Mouse (Mus musculus): ENCODE measurements around the gene Fggy. TPM values are rescaled to one million over a fixed set of nuclear protein-coding genes. Genes with fewer than 3 reads are reported as not detected.

Gene Fggy
- polyA plus RNA-seq, 1 experiment from 2014 or later, result 10.9 TPM

DNA sequence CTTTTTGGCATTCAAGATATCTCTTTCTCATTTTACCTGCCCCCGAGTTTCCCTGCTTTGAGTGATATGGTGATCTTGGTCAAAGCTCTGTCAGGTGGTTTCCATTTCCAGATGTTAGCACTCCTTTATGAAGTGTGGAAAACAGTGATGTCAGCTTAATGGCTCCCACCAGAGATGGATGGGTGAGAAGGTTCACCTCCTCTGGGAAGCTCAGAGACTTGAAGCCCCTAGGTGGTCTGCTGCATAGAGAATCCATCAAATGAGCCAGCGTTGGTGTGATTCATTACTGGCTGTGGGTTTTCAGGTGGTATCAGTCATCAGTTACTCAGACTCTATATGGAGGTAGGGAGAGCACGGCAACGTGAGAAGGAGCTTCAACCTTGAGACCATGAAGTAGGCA is 44.5 kb downstream of the Fggy start:
- Histone ChIP-seq H3K4me1 (no peaks in the 10 kb centered on the region), H3K27me3 (replicated peaks) (no peaks in the 10 kb centered on the region), H3K36me3 (no peaks in the 10 kb centered on the region), H3K4me3 (replicated peaks) (no peak overlapping the region), H3K9me3 (no peaks in the 10 kb centered on the region), H3K9ac (no peak overlapping the region), H3K27ac (no peak overlapping the region), H3K4me2 (no peak overlapping the region)
- WGBS, result 54% methylated on average over 4 of the region's 4 CpGs
- ATAC-seq (ENCODE audit: insufficient read depth, low FRiP score, low read depth), result no peak

DNA sequence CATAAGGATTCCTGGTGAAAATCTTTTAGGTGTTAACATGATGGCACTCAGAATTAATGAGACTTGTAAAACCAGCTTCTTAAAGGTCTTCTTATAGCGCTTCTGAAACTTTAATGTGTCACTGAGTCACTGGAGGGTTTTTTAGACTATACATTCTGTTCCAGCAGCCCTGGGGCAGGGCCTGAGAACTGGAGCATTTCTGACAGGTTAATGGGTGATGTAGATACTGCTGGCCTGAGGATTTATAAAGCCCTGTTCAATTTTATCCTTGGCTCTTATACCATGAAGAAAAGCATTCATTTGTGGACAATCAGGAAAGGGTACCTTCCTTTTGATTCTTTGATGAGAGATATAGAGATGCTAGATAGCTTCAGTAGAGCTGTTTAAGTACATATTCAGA is 45.9 kb downstream of the Fggy start:
- H3K9ac ChIP-seq, result no peak overlapping the region
- H3K27me3 ChIP-seq (replicated peaks), result no peaks in the 10 kb centered on the region
- 76% methylated on average over 1 of the region's 1 CpGs for WGBS
- H3K27ac ChIP-seq, result no peak overlapping the region
- no peaks in the 10 kb centered on the region for H3K36me3 ChIP-seq
- H3K4me1 ChIP-seq, result no peaks in the 10 kb centered on the region
- no peak overlapping the region for H3K4me3 ChIP-seq (replicated peaks)
- no peak for ATAC-seq (ENCODE audit: insufficient read depth, low FRiP score, low read depth)
- no peaks in the 10 kb centered on the region for H3K9me3 ChIP-seq
- H3K4me2 ChIP-seq, result no peak overlapping the region

DNA sequence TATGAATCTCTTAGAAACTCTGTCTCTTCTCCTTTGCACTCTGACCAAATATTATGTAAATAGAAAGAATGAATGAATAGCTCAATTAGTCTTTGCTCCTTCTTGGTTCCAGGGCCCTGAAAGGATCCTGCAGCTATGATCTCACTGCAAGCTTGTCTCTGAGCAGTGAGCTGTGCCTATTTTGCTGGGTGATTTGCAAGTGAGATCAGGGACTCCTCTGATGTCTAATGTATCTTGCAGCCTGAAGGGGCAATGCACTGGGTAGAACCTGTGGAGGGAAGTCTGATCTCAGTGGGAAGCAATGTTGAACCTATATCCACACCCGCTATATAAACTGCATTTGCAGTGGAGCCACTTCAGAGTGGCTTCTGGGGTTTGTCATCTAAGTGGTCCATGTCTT is 53.4 kb downstream of the Fggy start:
- Histone ChIP-seq H3K27me3 (replicated peaks) (no peaks in the 10 kb centered on the region), H3K4me1 (no peaks in the 10 kb centered on the region), H3K4me2 (no peak overlapping the region), H3K4me3 (replicated peaks) (no peak overlapping the region), H3K27ac (no peak overlapping the region), H3K36me3 (no peaks in the 10 kb centered on the region), H3K9ac (no peak overlapping the region), H3K9me3 (no peaks in the 10 kb centered on the region)
- 91% methylated on average over 1 of the region's 1 CpGs for WGBS
- ATAC-seq (ENCODE audit: insufficient read depth, low FRiP score, low read depth), result no peak

DNA sequence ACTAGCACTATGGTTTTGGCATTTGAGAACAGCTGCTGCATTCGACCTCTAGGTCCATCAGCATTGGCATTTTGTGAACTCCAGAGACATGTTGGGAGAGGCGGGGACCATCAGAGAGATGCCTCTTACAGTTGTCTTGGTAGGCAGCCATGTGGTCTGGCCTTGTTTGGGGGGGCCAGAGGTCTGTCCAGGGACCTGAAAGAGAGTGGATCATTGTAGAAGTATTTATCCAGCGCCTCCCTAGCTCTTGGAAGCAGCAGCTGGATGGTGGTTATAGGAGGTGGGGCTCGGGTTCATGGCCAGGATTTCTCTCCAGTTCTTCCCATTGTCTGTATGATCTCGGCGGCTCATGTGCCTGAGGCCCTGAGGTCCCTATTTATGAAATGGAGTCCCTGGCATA is 54.1 kb downstream of the Fggy start:
- H3K4me3 ChIP-seq (replicated peaks), result no peak overlapping the region
- H3K27ac ChIP-seq, result no peak overlapping the region
- no peak overlapping the region for H3K4me2 ChIP-seq
- no peaks in the 10 kb centered on the region for H3K9me3 ChIP-seq
- no peaks in the 10 kb centered on the region for H3K36me3 ChIP-seq
- no peaks in the 10 kb centered on the region for H3K4me1 ChIP-seq
- WGBS, result 83% methylated on average over 6 of the region's 6 CpGs
- H3K27me3 ChIP-seq (replicated peaks), result no peaks in the 10 kb centered on the region
- ATAC-seq (ENCODE audit: insufficient read depth, low FRiP score, low read depth), result no peak
- no peak overlapping the region for H3K9ac ChIP-seq

DNA sequence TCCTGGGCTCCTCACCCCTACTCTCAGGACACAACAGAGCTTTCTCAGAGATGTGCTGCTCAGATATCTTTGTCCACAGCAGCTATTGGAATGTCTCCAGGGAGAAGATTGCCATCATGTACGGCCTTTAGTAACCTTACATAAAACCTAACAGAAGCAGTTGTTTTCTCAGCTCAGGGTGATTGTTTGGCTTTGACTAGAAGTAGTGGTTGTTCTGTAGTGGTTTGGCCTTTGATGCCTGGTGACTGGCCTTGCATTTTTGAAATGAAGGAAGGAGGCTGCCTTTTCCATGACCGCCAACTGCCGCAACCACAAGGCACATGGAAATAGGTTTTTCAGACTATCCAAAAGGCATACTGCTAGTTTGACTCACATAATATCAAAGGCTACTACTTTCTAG is 63.7 kb downstream of the Fggy start:
- H3K9ac ChIP-seq, result no peak overlapping the region
- 88% methylated on average over 3 of the region's 3 CpGs for WGBS
- no peaks in the 10 kb centered on the region for H3K9me3 ChIP-seq
- no peak overlapping the region for H3K4me3 ChIP-seq (replicated peaks)
- no peak overlapping the region for H3K4me2 ChIP-seq
- no peak for ATAC-seq (ENCODE audit: insufficient read depth, low FRiP score, low read depth)
- H3K27ac ChIP-seq, result no peak overlapping the region
- no peaks in the 10 kb centered on the region for H3K36me3 ChIP-seq
- no peaks in the 10 kb centered on the region for H3K27me3 ChIP-seq (replicated peaks)
- H3K4me1 ChIP-seq, result no peaks in the 10 kb centered on the region

DNA sequence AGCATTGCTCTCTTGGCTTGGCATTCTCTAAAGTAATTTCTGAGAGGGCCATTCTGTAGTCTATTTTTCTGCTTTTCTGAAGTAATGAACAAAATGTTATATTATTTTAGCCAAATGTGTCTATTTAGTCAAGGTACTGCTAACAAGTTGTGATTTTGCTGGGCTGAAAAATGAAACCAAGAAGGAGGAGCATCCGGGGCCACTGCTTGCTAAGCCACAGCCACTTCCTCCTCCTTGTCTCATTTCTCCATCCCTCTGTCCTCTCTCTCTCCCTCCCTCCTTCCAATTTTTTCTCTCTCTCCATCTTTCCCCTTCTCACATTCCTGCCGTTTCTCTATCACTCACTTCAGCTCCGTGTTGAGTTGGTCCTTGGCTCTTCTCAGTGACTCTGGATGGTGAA is 67.4 kb downstream of the Fggy start:
- Histone ChIP-seq H3K4me3 (replicated peaks) (no peak overlapping the region), H3K27me3 (replicated peaks) (no peaks in the 10 kb centered on the region), H3K4me1 (no peaks in the 10 kb centered on the region), H3K27ac (no peak overlapping the region), H3K9me3 (no peaks in the 10 kb centered on the region), H3K4me2 (no peak overlapping the region), H3K9ac (no peak overlapping the region), H3K36me3 (no peaks in the 10 kb centered on the region)
- ATAC-seq (ENCODE audit: insufficient read depth, low FRiP score, low read depth), result no peak
- 82% methylated on average over 3 of the region's 3 CpGs for WGBS

DNA sequence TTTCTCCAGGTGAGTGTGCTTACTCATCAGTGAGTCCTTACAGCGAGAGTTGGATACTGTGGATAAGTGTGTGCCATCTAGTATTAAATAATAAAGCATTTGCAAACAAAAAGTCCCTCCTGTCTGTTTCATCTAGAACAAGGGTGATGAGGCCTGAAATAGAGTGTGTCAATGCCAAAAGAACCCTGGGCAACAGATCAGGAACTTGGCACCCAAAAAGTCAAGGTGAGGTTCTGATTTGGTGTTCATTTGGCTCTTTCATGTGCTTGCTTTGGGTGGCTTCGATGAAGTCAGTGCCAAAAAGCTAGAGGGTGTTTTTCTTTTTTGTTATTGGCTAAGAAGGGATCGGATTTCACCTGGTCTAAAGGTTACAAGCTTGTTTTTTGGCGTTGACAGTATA is 68.3 kb downstream of the Fggy start:
- 67% methylated on average over 4 of the region's 4 CpGs for WGBS
- no peak overlapping the region for H3K9ac ChIP-seq
- no peaks in the 10 kb centered on the region for H3K27me3 ChIP-seq (replicated peaks)
- H3K9me3 ChIP-seq, result no peaks in the 10 kb centered on the region
- H3K4me2 ChIP-seq, result no peak overlapping the region
- H3K4me1 ChIP-seq, result no peaks in the 10 kb centered on the region
- no peak overlapping the region for H3K27ac ChIP-seq
- H3K4me3 ChIP-seq (replicated peaks), result no peak overlapping the region
- no peaks in the 10 kb centered on the region for H3K36me3 ChIP-seq
- ATAC-seq (ENCODE audit: insufficient read depth, low FRiP score, low read depth), result no peak

DNA sequence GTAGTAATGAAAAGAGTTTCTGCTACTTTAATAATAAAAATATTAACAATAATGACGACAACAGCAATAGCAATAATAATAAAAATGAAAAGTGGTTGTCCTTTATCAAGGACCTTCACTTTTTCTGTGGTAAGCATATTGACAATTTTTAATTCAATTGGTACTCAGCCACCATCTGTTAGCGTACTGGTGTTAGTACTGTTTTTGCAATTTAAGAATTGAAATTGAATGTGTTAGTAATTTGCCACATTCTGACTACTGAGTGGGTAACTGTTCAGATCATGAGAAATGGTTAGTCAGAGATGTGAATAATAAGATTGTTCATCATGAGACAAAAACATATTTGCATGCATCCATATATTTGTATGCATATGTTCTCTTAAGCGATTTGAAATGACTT is 68.9 kb downstream of the Fggy start:
- Histone ChIP-seq H3K9me3 (no peaks in the 10 kb centered on the region), H3K9ac (no peak overlapping the region), H3K4me2 (no peak overlapping the region), H3K4me1 (no peaks in the 10 kb centered on the region), H3K27me3 (replicated peaks) (no peaks in the 10 kb centered on the region), H3K4me3 (replicated peaks) (no peak overlapping the region), H3K27ac (no peak overlapping the region), H3K36me3 (no peaks in the 10 kb centered on the region)
- ATAC-seq (ENCODE audit: insufficient read depth, low FRiP score, low read depth), result no peak
- WGBS, result 92% methylated on average over 3 of the region's 3 CpGs

DNA sequence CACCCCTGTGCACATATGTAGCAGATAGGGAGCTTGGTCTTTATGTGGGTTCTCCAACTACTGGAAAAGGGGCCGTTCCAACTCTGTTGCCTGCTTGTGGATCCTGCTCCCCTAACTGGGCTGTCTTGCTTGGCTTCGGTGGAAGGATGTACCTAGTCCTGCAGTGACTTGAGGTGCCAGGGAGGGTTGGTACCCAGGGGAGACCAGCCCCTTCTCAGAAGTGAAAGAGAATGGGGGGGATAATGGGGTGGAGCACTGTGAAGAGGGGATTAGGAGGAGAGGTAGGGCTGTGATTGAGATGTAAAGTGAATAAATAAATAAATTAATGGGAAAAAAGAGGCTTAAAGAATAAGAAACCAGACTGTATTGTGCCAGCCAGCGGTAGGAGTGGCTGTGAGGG is 77.6 kb downstream of the Fggy start:
- no peaks in the 10 kb centered on the region for H3K27me3 ChIP-seq (replicated peaks)
- no peaks in the 10 kb centered on the region for H3K36me3 ChIP-seq
- H3K27ac ChIP-seq, result no peak overlapping the region
- WGBS, result 81% methylated on average over 3 of the region's 3 CpGs
- peaks cover 5% of the 10 kb centered on the region; the same call in 1 of the 2 replicates for H3K4me1 ChIP-seq
- no peak for ATAC-seq (ENCODE audit: insufficient read depth, low FRiP score, low read depth)
- H3K9me3 ChIP-seq, result no peaks in the 10 kb centered on the region
- no peak overlapping the region for H3K4me2 ChIP-seq
- no peak overlapping the region for H3K4me3 ChIP-seq (replicated peaks)
- H3K9ac ChIP-seq, result no peak overlapping the region

DNA sequence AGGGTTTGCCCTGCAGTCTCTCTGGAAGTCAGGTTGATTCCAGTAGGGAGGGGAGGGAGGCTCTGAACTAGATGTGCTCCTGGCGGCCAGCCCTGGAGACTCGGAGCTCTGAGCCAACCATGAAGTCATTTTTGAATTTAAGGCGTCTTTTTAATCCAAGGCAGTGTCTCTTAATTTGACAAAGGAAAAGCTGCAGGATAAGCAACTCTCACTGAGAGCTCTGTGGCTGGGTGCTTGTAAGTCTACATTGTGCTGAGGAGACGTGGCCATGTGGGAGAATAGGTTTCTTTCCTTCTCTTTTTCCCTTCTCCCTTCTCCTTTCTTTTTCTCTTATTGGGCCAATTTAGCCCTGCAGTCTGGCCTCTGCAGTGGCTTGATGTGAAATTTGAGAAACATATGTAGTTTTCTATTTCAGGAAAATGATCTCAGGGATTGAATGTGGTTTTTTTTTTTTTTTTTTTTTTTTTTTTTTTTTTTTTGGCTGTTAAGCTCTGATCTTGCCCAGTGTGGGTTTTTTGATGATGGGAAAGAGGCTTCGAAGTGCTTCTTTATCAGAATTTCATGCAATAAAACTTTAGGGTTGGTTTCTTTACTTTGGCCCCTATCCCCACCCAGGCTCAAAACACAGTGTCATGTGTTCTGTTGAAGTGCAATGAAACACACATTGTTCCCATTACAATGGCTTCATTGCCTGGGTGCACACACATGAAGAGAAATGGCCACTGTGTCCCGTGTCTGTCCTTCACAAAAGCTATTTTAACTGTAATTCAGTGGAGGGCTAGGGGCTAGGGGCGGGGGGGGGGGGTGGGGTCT is 79.8 kb downstream of the Fggy start:
- Histone ChIP-seq H3K9ac (no peak overlapping the region), H3K4me2 (no peak overlapping the region)

DNA sequence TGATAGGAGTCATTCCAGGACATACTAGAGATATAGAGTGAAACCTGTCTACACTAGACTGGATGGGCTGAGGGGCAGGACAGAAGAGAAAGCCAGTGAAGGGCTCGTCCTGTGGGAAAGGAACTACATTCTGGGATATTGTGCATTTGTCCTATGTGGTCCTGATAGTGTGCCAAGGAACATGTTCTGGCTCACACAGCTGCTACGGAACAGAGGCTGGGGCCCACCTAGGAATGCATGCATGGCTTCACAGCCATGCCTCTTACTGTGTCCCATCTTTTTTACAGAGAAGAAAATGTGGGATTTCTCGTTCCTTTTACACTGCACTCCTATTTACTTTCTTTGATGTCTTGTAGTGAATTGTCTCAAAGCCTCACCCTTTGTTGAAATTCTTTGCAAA is 80.8 kb downstream of the Fggy start:
- Histone ChIP-seq H3K4me1 (peaks cover 5% of the 10 kb centered on the region; the same call in 1 of the 2 replicates), H3K27ac (peak overlapping the region; percentile 84), H3K36me3 (no peaks in the 10 kb centered on the region), H3K4me3 (replicated peaks) (no peak overlapping the region), H3K9me3 (no peaks in the 10 kb centered on the region), H3K9ac (no peak overlapping the region), H3K27me3 (replicated peaks) (no peaks in the 10 kb centered on the region), H3K4me2 (no peak overlapping the region)
- WGBS, result 71% methylated on average over 3 of the region's 3 CpGs
- ATAC-seq (ENCODE audit: insufficient read depth, low FRiP score, low read depth), result no peak

More for the DNA sequence above, 79.8 kb downstream of the Fggy start:
- H3K4me3 ChIP-seq (replicated peaks), result no peak overlapping the region
- no peaks in the 10 kb centered on the region for H3K27me3 ChIP-seq (replicated peaks)
- H3K27ac ChIP-seq, result peak overlapping the region; percentile 84
- peaks cover 5% of the 10 kb centered on the region; the same call in 1 of the 2 replicates for H3K4me1 ChIP-seq
- ATAC-seq (ENCODE audit: insufficient read depth, low FRiP score, low read depth), result peak; percentile 77; the same call in 1 of the 2 replicates
- 37% methylated on average over 7 of the region's 7 CpGs for WGBS
- H3K9me3 ChIP-seq, result no peaks in the 10 kb centered on the region
- no peaks in the 10 kb centered on the region for H3K36me3 ChIP-seq

DNA sequence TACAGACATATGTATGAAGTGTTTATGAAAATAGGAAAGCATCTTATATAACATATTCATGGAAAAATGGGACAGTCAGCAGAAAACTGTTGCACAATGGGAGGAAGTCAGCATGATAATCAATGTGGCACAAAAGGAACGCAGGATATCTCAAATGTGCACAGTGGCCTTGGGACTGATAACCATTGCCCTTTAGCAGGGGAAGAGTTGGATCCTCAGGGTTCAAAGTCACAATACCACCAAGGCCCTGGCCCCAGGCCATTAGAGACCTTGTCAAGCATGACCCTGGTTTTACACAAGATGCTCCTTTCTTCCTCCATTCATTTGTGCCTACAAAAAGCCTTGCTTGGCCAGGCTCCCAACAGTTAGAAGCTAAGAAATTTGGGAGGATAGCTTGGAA is 83.5 kb downstream of the Fggy start:
- Histone ChIP-seq H3K27me3 (replicated peaks) (no peaks in the 10 kb centered on the region), H3K27ac (no peak overlapping the region), H3K4me2 (no peak overlapping the region), H3K4me3 (replicated peaks) (no peak overlapping the region), H3K9me3 (no peaks in the 10 kb centered on the region), H3K4me1 (peaks cover 5% of the 10 kb centered on the region; the same call in 1 of the 2 replicates), H3K36me3 (no peaks in the 10 kb centered on the region), H3K9ac (no peak overlapping the region)
- 67% methylated on average over 1 of the region's 1 CpGs for whole genome bisulfite sequencing
- no peak for ATAC-seq (ENCODE audit: insufficient read depth, low FRiP score, low read depth)

DNA sequence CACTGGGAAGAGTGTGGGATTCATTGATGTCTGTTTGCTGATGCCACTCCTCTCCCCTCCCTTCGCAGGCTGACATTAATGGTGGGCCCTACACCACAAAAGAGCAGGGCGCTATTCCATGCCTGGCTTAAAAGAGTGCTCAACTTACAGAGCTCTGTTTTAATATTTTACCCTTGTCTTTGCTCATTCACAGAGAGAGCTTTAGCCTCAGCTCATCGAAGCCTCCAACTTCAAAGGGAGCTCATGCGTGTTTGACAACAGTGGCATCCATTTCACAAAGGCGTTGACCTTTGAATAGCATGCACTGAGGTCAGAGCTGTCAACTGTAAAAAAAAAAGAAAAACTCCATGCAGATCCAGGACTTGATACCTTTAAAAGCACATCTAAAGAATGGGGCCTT is 86.7 kb downstream of the Fggy start:
- Histone ChIP-seq H3K4me2 (no peak overlapping the region), H3K27me3 (replicated peaks) (no peaks in the 10 kb centered on the region), H3K36me3 (no peaks in the 10 kb centered on the region), H3K9ac (no peak overlapping the region), H3K4me3 (replicated peaks) (no peak overlapping the region), H3K27ac (no peak overlapping the region), H3K4me1 (no peaks in the 10 kb centered on the region), H3K9me3 (no peaks in the 10 kb centered on the region)
- WGBS, result 47% methylated on average over 5 of the region's 5 CpGs
- ATAC-seq (ENCODE audit: insufficient read depth, low FRiP score, low read depth), result no peak
